Mouse (Mus musculus) testis, adult 2 months (tissue): ENCODE measurements around the gene P4hb. TPM values are rescaled to one million over a fixed set of nuclear protein-coding genes. Genes with fewer than 3 reads are reported as not detected.

Experiments used
- H3K27ac ChIP-seq: fragments of 200-500 bp; 2 replicates; pipeline ENCODE4 v1.5.1; 2012; ENCODE audit warnings: low read depth, low read length; ENCODE audit not compliant: control insufficient read depth, insufficient read depth
- H3K27me3 ChIP-seq: fragments of 200-500 bp; 2 replicates; pipeline ENCODE4 v1.6.1; 2012; ENCODE audit warnings: mild to moderate bottlenecking, low read length, moderate library complexity; ENCODE audit not compliant: control insufficient read depth, insufficient read depth
- H3K36me3 ChIP-seq: fragments of 200-500 bp; 2 replicates; pipeline ENCODE4 v1.6.1; 2012; ENCODE audit warnings: mild to moderate bottlenecking, low read length; ENCODE audit not compliant: control insufficient read depth, insufficient read depth
- H3K4me1 ChIP-seq: fragments of 200-500 bp; 2 replicates; pipeline ENCODE4 v1.6.1; 2012; ENCODE audit warnings: low read length; ENCODE audit not compliant: control insufficient read depth, insufficient read depth
- H3K4me3 ChIP-seq: fragments of 200-500 bp; 2 replicates; pipeline ENCODE4 v1.5.1; 2012; ENCODE audit warnings: low read depth, mild to moderate bottlenecking, low read length, moderate library complexity, mixed read lengths; ENCODE audit not compliant: control insufficient read depth
- CTCF ChIP-seq: fragments of 200-500 bp; IDR thresholded peaks from 2 replicates; pipeline ENCODE4 v1.5.1; 2012; ENCODE audit warnings: low read depth, mild to moderate bottlenecking, inconsistent platforms, low read length, moderate library complexity; ENCODE audit not compliant: control insufficient read depth, insufficient read depth, insufficient replicate concordance
- POLR2A ChIP-seq: fragments of 200-500 bp; IDR thresholded peaks from 2 replicates; pipeline ENCODE4 v1.6.1; 2012; ENCODE audit warnings: low read depth, mild to moderate bottlenecking, inconsistent platforms, low read length, moderate library complexity; ENCODE audit not compliant: control insufficient read depth
- polyA plus RNA-seq: library from polyadenylated mRNA; depleted of rRNA; stranded (reverse); fragments of >200 nt; gene quantifications from 2 replicates; pipeline ENCODE4 v1.2.3, GENCODE M21; 2012; rRNA removed

Gene P4hb
- polyA plus RNA-seq, 1 experiment = 55.1 TPM

- Histone ChIP-seq H3K27me3 (no peaks in the 10 kb centered on the region), H3K36me3 (no peaks in the 10 kb centered on the region), H3K4me1 (peaks cover 10% of the 10 kb centered on the region), H3K27ac (no peak overlapping the region), H3K4me3 (no peak overlapping the region)
- no peak for TF ChIP-seq POLR2A
- TF ChIP-seq CTCF = no peak
Measured at GRCm38 (mm10) chr11:120512790-120513453, 60.1 kb downstream of the P4hb start.

- Histone ChIP-seq H3K4me1 (peaks cover 7% of the 10 kb centered on the region), H3K4me3 (no peak overlapping the region), H3K27ac (no peak overlapping the region), H3K36me3 (no peaks in the 10 kb centered on the region), H3K27me3 (no peaks in the 10 kb centered on the region)
- TF ChIP-seq CTCF (no peak), POLR2A (no peak)
Measured at GRCm38 (mm10) chr11:120510375-120511030, 62.5 kb downstream of the P4hb start.

Other genes with a start within 250 kb of the P4hb start
- 670 and 672 TPM in 2 replicates for gene Actg1, start 224.7 kb downstream of the P4hb start, polyA plus RNA-seq
- gene Fscn2, start 211.7 kb downstream of the P4hb start, polyA plus RNA-seq = 1.6 and 2.1 TPM in 2 replicates
- gene Faap100, start 194.5 kb downstream of the P4hb start, polyA plus RNA-seq = 57.8 and 67.1 TPM in 2 replicates
- gene Nploc4, start 135.5 kb downstream of the P4hb start, polyA plus RNA-seq = 75.8 and 79.3 TPM in 2 replicates
- 0.47 and 0.51 TPM in 2 replicates for gene Tspan10, start 130.6 kb downstream of the P4hb start, polyA plus RNA-seq
- 1.5 and 1.9 TPM in 2 replicates for gene Pde6g, start 119.8 kb downstream of the P4hb start, polyA plus RNA-seq
- 6.3 and 7.1 TPM in 2 replicates for gene Oxld1, start 115.2 kb downstream of the P4hb start, polyA plus RNA-seq
- gene Ccdc137, start 115.1 kb downstream of the P4hb start, polyA plus RNA-seq = 5.6 and 6.9 TPM in 2 replicates
- 15.8 and 20.5 TPM in 2 replicates for gene Arl16, start 105.6 kb downstream of the P4hb start, polyA plus RNA-seq
- 84.6 and 94.8 TPM in 2 replicates for gene Mrpl12, start 88.6 kb downstream of the P4hb start, polyA plus RNA-seq
- 68.3 and 75.0 TPM in 2 replicates for gene Slc25a10, start 81.4 kb downstream of the P4hb start, polyA plus RNA-seq
- 0.07 and 0.18 TPM in 2 replicates for gene Gcgr, start 42.6 kb downstream of the P4hb start, polyA plus RNA-seq
- 196 and 204 TPM in 2 replicates for gene Mcrip1, start 23.5 kb downstream of the P4hb start, polyA plus RNA-seq
- 31.2 and 31.6 TPM in 2 replicates for gene Ppp1r27, start 22.1 kb downstream of the P4hb start, polyA plus RNA-seq
- gene Arhgdia, start 8.4 kb upstream of the P4hb start, polyA plus RNA-seq = 94.7 and 101 TPM in 2 replicates
- gene Alyref, start 25.1 kb upstream of the P4hb start, polyA plus RNA-seq = 22.8 and 23.6 TPM in 2 replicates
- gene Anapc11, start 25.2 kb upstream of the P4hb start, polyA plus RNA-seq = 178 and 209 TPM in 2 replicates
- 24.6 and 26.3 TPM in 2 replicates for gene Npb, start 35.2 kb upstream of the P4hb start, polyA plus RNA-seq
- 106 and 116 TPM in 2 replicates for gene Pcyt2, start 44.7 kb upstream of the P4hb start, polyA plus RNA-seq
- gene Sirt7, start 52.0 kb upstream of the P4hb start, polyA plus RNA-seq = 22.3 and 23.9 TPM in 2 replicates
- 9.5 and 10.4 TPM in 2 replicates for gene Mafg, start 60.3 kb upstream of the P4hb start, polyA plus RNA-seq
- 0.98 and 1.5 TPM in 2 replicates for gene Pycr1, start 70.5 kb upstream of the P4hb start, polyA plus RNA-seq
- gene Myadml2, start 74.9 kb upstream of the P4hb start, polyA plus RNA-seq = 0.61 TPM in 1 of 2 replicates, not detected in the other
- gene Notum, start 87.9 kb upstream of the P4hb start, polyA plus RNA-seq = 0.35 and 0.36 TPM in 2 replicates
- gene Aspscr1, start 99.7 kb upstream of the P4hb start, polyA plus RNA-seq = 234 and 253 TPM in 2 replicates
- 54.5 and 59.7 TPM in 2 replicates for gene Cenpx, start 140.5 kb upstream of the P4hb start, polyA plus RNA-seq
- 10.7 and 12.3 TPM in 2 replicates for gene Lrrc45, start 140.7 kb upstream of the P4hb start, polyA plus RNA-seq
- 3.1 and 4.1 TPM in 2 replicates for gene Rac3, start 148.2 kb upstream of the P4hb start, polyA plus RNA-seq
- 3.7 and 5.5 TPM in 2 replicates for gene Dcxr, start 154.0 kb upstream of the P4hb start, polyA plus RNA-seq
- gene Cbr2, start 158.9 kb upstream of the P4hb start, polyA plus RNA-seq = 7.7 and 9.4 TPM in 2 replicates
- 7.0 and 8.7 TPM in 2 replicates for gene Hmga1b, start 189.5 kb upstream of the P4hb start, polyA plus RNA-seq
- 11.1 and 11.3 TPM in 2 replicates for gene Rfng, start 211.0 kb upstream of the P4hb start, polyA plus RNA-seq
- 233 and 245 TPM in 2 replicates for gene Gps1, start 211.0 kb upstream of the P4hb start, polyA plus RNA-seq
- gene Dus1l, start 223.2 kb upstream of the P4hb start, polyA plus RNA-seq = 51.1 and 51.7 TPM in 2 replicates